Mouse (Mus musculus): ENCODE data around the gene Lamp1. TPM values are rescaled to one million over a fixed set of nuclear protein-coding genes. Genes with fewer than 3 reads are reported as not detected.
A peak's percentile ranks its signal among the peaks of the same experiment; 100 is the strongest.
"Not testable (repeated sequence)": the region's sequence is repeated elsewhere in the genome, so short reads cannot be mapped to it uniquely, and the experiment has no call there.

Lamp1 gene
- polyA plus RNA-seq, 1 experiment from 2014 or later = 274 TPM

GRCm38 (mm10) chr8:13132220-13132619, 26.7 kb upstream of the Lamp1 start:
- not testable (repeated sequence) for H3K4me3 ChIP-seq (ENCODE audit: low read depth, low read length); ATAC-seq (ENCODE audit: low FRiP score); H3K27me3 ChIP-seq (ENCODE audit: control insufficient read depth, insufficient read depth, low read length); H3K4me1 ChIP-seq (ENCODE audit: control insufficient read depth, insufficient read depth, low read length); H3K27ac ChIP-seq (ENCODE audit: low read depth, low read length); H3K9me3 ChIP-seq (ENCODE audit: control insufficient read depth, low read length); H3K4me2 ChIP-seq; H3K9ac ChIP-seq (ENCODE audit: low read length)
- 80% methylated on average over 9 of the region's 9 CpGs for WGBS
- DNase-seq (ENCODE audit: low spot score, missing footprints) = peak; percentile 89
- peaks cover 22% of the 10 kb centered on the region for H3K36me3 ChIP-seq (ENCODE audit: control insufficient read depth, insufficient read depth, low read length)

- Histone ChIP-seq H3K9ac (ENCODE audit: low read length) (no peak overlapping the region), H3K36me3 (ENCODE audit: control insufficient read depth, insufficient read depth, low read length) (peaks cover 49% of the 10 kb centered on the region), H3K4me3 (ENCODE audit: low read depth, low read length) (no peak overlapping the region), H3K9me3 (ENCODE audit: control insufficient read depth, low read length) (no peaks in the 10 kb centered on the region), H3K4me2 (no peak overlapping the region), H3K27me3 (ENCODE audit: control insufficient read depth, insufficient read depth, low read length) (no peaks in the 10 kb centered on the region), H3K4me1 (ENCODE audit: control insufficient read depth, insufficient read depth, low read length) (no peaks in the 10 kb centered on the region), H3K27ac (ENCODE audit: low read depth, low read length) (no peak overlapping the region)
- ATAC-seq (ENCODE audit: low FRiP score) = no peak
- DNase-seq (ENCODE audit: low spot score, missing footprints) = peak; percentile 44
- WGBS = 96% methylated on average over 6 of the region's 6 CpGs
Observed at GRCm38 (mm10) chr8:13139641-13140182, 19.2 kb upstream of the Lamp1 start.

DNA sequence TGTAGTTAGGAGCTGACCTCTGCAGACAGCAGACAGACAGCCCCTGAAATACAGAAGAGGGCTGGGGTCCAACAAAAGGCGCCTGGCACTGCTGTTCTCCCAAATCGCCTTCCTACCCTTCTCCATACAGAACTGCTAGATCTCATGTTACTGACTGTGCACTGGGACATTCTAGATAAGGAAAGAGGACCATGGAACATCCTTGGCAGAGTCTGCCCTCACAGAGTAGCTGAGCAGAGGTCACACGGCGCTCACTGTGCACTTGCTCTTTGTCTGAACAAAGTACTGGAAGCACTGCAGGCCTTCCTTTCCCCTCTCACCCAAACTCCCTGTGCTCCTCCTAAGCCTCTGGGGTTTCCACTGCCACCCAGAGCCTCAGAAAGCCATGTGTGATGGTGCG, 17.3 kb upstream of the Lamp1 start:
- no peak overlapping the region for H3K9ac ChIP-seq (ENCODE audit: low read length)
- WGBS = 94% methylated on average over 5 of the region's 5 CpGs
- ATAC-seq (ENCODE audit: low FRiP score) (no peak), DNase-seq (ENCODE audit: low spot score, missing footprints) (peak; percentile 54)
- H3K4me1 ChIP-seq (ENCODE audit: control insufficient read depth, insufficient read depth, low read length) = no peaks in the 10 kb centered on the region
- no peaks in the 10 kb centered on the region for H3K27me3 ChIP-seq (ENCODE audit: control insufficient read depth, insufficient read depth, low read length)
- H3K4me2 ChIP-seq = no peak overlapping the region
- no peaks in the 10 kb centered on the region for H3K9me3 ChIP-seq (ENCODE audit: control insufficient read depth, low read length)
- H3K36me3 ChIP-seq (ENCODE audit: control insufficient read depth, insufficient read depth, low read length) = peaks cover 53% of the 10 kb centered on the region
- no peak overlapping the region for H3K4me3 ChIP-seq (ENCODE audit: low read depth, low read length)
- H3K27ac ChIP-seq (ENCODE audit: low read depth, low read length) = no peak overlapping the region

- Histone ChIP-seq H3K9ac (ENCODE audit: low read length) (no peak overlapping the region), H3K36me3 (ENCODE audit: control insufficient read depth, insufficient read depth, low read length) (peaks cover 13% of the 10 kb centered on the region), H3K27ac (ENCODE audit: low read depth, low read length) (no peak overlapping the region), H3K4me1 (ENCODE audit: control insufficient read depth, insufficient read depth, low read length) (no peaks in the 10 kb centered on the region), H3K27me3 (ENCODE audit: control insufficient read depth, insufficient read depth, low read length) (no peaks in the 10 kb centered on the region), H3K9me3 (ENCODE audit: control insufficient read depth, low read length) (no peaks in the 10 kb centered on the region), H3K4me3 (ENCODE audit: low read depth, low read length) (no peak overlapping the region), H3K4me2 (no peak overlapping the region)
- no peak for ATAC-seq (ENCODE audit: low FRiP score)
- DNase-seq (ENCODE audit: low spot score, missing footprints) = no peak
- whole genome bisulfite sequencing = 95% methylated on average over 2 of the region's 2 CpGs
Observed at GRCm38 (mm10) chr8:13148476-13148875, 10.5 kb upstream of the Lamp1 start.

DNA sequence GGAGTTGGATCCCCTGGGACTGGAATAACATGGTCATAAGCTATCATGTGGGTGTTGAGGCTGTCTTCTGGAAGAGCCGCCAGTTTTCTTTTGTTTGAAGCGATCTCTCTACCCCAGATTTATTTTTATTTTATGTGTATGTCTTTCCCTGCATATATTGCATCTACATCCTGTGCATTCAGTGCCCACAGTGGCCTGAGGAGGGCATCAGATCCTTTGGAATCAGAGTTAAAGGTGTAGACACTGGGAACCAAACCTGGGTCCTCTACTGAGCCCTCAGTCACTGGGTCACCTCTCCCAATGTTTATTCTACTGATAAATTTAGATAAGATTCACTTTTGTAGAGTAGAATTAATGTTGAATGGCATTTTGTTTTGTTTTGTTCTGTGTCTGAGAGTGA, 9.7 kb upstream of the Lamp1 start:
- H3K9me3 ChIP-seq (ENCODE audit: control insufficient read depth, low read length) = no peaks in the 10 kb centered on the region
- H3K36me3 ChIP-seq (ENCODE audit: control insufficient read depth, insufficient read depth, low read length) = peaks cover 10% of the 10 kb centered on the region
- H3K9ac ChIP-seq (ENCODE audit: low read length) = no peak overlapping the region
- H3K27me3 ChIP-seq (ENCODE audit: control insufficient read depth, insufficient read depth, low read length) = no peaks in the 10 kb centered on the region
- H3K4me1 ChIP-seq (ENCODE audit: control insufficient read depth, insufficient read depth, low read length) = no peaks in the 10 kb centered on the region
- DNase-seq (ENCODE audit: low spot score, missing footprints) (peak; percentile 78), ATAC-seq (ENCODE audit: low FRiP score) (no peak)
- H3K4me3 ChIP-seq (ENCODE audit: low read depth, low read length) = no peak overlapping the region
- no peak overlapping the region for H3K4me2 ChIP-seq
- 90% methylated on average over 2 of the region's 2 CpGs for WGBS
- no peak overlapping the region for H3K27ac ChIP-seq (ENCODE audit: low read depth, low read length)

- Histone ChIP-seq H3K36me3 (ENCODE audit: control insufficient read depth, insufficient read depth, low read length) (peaks cover 6% of the 10 kb centered on the region; the same call in 1 of the 2 replicates), H3K4me2 (no peak overlapping the region), H3K27me3 (ENCODE audit: control insufficient read depth, insufficient read depth, low read length) (no peaks in the 10 kb centered on the region), H3K9me3 (ENCODE audit: control insufficient read depth, low read length) (no peaks in the 10 kb centered on the region), H3K4me3 (ENCODE audit: low read depth, low read length) (no peak overlapping the region), H3K4me1 (ENCODE audit: control insufficient read depth, insufficient read depth, low read length) (no peaks in the 10 kb centered on the region), H3K27ac (ENCODE audit: low read depth, low read length) (no peak overlapping the region), H3K9ac (ENCODE audit: low read length) (no peak overlapping the region)
- DNase-seq (ENCODE audit: low spot score, missing footprints) = peak; percentile 61
- ATAC-seq (ENCODE audit: low FRiP score) = no peak
- WGBS = 69% methylated on average over 5 of the region's 5 CpGs
Observed at GRCm38 (mm10) chr8:13149866-13150265, 9.1 kb upstream of the Lamp1 start.

- no peaks in the 10 kb centered on the region for H3K27me3 ChIP-seq (ENCODE audit: control insufficient read depth, insufficient read depth, low read length)
- ATAC-seq (ENCODE audit: low FRiP score) (no peak), DNase-seq (ENCODE audit: low spot score, missing footprints) (peak; percentile 53)
- H3K27ac ChIP-seq (ENCODE audit: low read depth, low read length) = no peak overlapping the region
- H3K4me3 ChIP-seq (ENCODE audit: low read depth, low read length) = no peak overlapping the region
- H3K4me1 ChIP-seq (ENCODE audit: control insufficient read depth, insufficient read depth, low read length) = no peaks in the 10 kb centered on the region
- H3K9me3 ChIP-seq (ENCODE audit: control insufficient read depth, low read length) = no peaks in the 10 kb centered on the region
- 85% methylated on average over 2 of the region's 2 CpGs for WGBS
- H3K4me2 ChIP-seq = no peak overlapping the region
- H3K9ac ChIP-seq (ENCODE audit: low read length) = no peak overlapping the region
- peaks cover 2% of the 10 kb centered on the region; the same call in 1 of the 2 replicates for H3K36me3 ChIP-seq (ENCODE audit: control insufficient read depth, insufficient read depth, low read length)
Observed at GRCm38 (mm10) chr8:13150929-13151328, 8.0 kb upstream of the Lamp1 start.

DNA sequence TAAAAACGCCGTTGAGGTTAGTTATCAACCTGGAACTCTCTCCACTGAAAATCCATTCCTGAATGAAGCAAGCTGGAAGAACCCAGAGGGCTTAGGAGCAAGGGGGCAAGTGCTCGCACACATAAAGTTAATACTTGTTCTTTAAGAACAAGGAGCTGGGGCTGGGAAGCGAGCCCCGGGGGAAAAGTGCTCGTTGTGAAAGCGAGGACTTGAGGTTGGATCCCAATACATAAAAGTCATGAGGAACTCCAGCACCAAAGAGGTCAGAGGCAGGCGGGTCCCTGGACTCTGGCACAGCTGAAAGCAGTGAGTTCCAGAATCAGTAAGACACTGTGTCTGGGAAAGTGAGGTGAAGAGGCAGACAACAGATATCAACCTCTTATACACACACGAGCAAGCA, 4.9 kb upstream of the Lamp1 start:
- Histone ChIP-seq H3K4me1 (ENCODE audit: control insufficient read depth, insufficient read depth, low read length) (peaks cover 3% of the 10 kb centered on the region; the same call in 1 of the 2 replicates), H3K9me3 (ENCODE audit: control insufficient read depth, low read length) (no peaks in the 10 kb centered on the region), H3K27me3 (ENCODE audit: control insufficient read depth, insufficient read depth, low read length) (no peaks in the 10 kb centered on the region), H3K9ac (ENCODE audit: low read length) (no peak overlapping the region), H3K27ac (ENCODE audit: low read depth, low read length) (no peak overlapping the region), H3K4me3 (ENCODE audit: low read depth, low read length) (no peak overlapping the region), H3K36me3 (ENCODE audit: control insufficient read depth, insufficient read depth, low read length) (no peaks in the 10 kb centered on the region), H3K4me2 (no peak overlapping the region)
- 83% methylated on average over 9 of the region's 9 CpGs for WGBS
- ATAC-seq (ENCODE audit: low FRiP score) (no peak), DNase-seq (ENCODE audit: low spot score, missing footprints) (peak; percentile 69)

DNA sequence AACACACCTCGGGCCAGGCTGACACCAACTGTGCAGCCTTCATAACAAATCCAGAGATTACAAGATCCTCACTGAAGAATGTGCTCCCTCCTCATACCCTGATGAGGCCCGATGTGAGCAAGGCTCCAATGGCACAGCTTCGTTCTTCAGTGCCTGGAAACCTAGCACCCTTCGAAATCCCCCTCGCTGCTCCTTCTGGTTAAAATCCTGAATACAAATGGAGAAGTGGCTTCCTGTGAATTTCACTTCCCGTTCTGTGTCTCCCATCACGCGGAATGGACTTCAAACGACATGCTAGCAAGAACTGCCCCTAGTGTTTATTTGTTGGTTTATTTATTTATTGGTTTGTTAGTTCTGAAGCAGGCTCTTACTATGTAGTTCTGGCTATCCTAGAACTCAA, 3.6 kb upstream of the Lamp1 start:
- Histone ChIP-seq H3K27ac (ENCODE audit: low read depth, low read length) (no peak overlapping the region), H3K9me3 (ENCODE audit: control insufficient read depth, low read length) (no peaks in the 10 kb centered on the region), H3K36me3 (ENCODE audit: control insufficient read depth, insufficient read depth, low read length) (no peaks in the 10 kb centered on the region), H3K4me3 (ENCODE audit: low read depth, low read length) (no peak overlapping the region), H3K4me2 (no peak overlapping the region), H3K9ac (ENCODE audit: low read length) (no peak overlapping the region), H3K4me1 (ENCODE audit: control insufficient read depth, insufficient read depth, low read length) (peaks cover 8% of the 10 kb centered on the region), H3K27me3 (ENCODE audit: control insufficient read depth, insufficient read depth, low read length) (no peaks in the 10 kb centered on the region)
- ATAC-seq (ENCODE audit: low FRiP score) (no peak), DNase-seq (ENCODE audit: low spot score, missing footprints) (no peak)
- WGBS = 77% methylated on average over 9 of the region's 9 CpGs
